Mouse (Mus musculus): ENCODE data around the gene Zc2hc1c. TPM values are rescaled to one million over a fixed set of nuclear protein-coding genes. Genes with fewer than 3 reads are reported as not detected.
A peak's percentile ranks its signal among the peaks of the same experiment; 100 is the strongest.

Gene Zc2hc1c
- 1 to 10 TPM in 1 of 2 experiments, under 1 TPM in 1; 0.88 to 1.2 TPM for total RNA-seq (2021)
- long read RNA-seq, experiment 1, full-length matches to known transcripts: 5 of 5 reads
- long read RNA-seq, experiment 1, partial matches to known transcripts: 0 of 5 reads
- long read RNA-seq, experiment 1, other reads (novel, unspliced or antisense): 0 of 5 reads
- long read RNA-seq, experiment 2, full-length matches to known transcripts: 1 of 1 reads
- long read RNA-seq, experiment 2, partial matches to known transcripts: 0 of 1 reads
- long read RNA-seq, experiment 2, other reads (novel, unspliced or antisense): 0 of 1 reads

GRCm38 (mm10) chr12:85288486-85289156, at the start of gene Zc2hc1c:
TSS of gene Zc2hc1c (plus strand) at chr12:85288591.
- peak; percentile 53 to 70 for DNase-seq (ENCODE audit: low spot score in 2 of 2)

GRCm38 (mm10) chr12:85252083-85252482, 36.3 kb upstream of the Zc2hc1c start:
- no peak for DNase-seq (ENCODE audit: low spot score in 2 of 2)

DNA sequence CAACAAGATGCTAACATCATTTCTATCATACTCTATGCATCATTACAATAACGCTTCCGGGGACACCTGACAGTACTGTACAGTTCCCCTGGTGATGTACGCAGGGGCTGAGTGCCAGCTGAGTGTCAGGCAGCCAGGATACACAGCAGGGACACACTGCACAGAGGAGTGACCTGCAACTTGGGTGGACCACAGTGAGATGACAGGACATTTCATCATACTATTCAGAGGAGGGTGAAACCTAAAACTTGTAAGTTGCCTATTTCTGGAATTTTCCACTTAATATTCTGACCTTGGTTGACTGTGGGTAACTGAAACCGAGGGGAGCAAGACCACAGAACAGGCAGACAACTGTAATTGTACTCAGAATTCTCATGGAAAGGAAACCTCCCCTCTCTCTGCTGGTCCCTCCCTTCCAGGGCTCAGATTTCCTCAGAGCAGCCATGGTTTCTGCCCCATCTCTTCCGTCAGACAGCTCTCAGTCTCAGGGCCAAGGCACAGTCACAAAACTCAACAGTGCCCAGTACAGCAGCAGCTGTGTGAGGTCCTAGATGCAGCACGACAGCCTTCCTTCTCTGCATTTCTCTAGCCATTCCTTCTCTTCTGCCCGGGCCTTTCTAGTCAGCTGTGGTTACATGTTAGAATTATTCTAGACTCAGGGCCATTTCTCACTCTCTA, 32.2 kb upstream of the Zc2hc1c start:
- no peak for DNase-seq (ENCODE audit: low spot score in 2 of 2)

GRCm38 (mm10) chr12:85257008-85257639, 31.3 kb upstream of the Zc2hc1c start:
- DNase-seq (ENCODE audit: low spot score in 2 of 2): no peak

DNA sequence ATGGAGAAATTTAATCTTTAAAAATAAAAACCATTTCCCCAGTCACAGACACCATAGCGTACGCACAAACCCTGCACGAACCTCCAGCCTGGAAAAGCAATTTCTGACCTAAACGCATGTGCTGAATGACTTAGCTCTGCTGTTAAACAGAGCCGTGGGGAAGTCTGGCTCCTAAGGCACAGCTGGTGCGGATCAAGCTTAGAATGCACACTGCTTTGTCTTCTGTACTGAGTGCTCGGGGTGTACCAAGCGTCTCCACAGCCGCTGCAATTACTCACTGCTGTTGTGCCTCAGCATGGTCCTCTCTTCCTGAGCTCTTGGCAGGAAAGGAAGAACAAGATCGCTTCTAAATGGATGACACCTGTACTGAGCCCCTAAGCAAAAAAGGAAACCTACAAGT, 25.9 kb upstream of the Zc2hc1c start:
- DNase-seq (ENCODE audit: low spot score in 2 of 2): no peak

GRCm38 (mm10) chr12:85263190-85263589, 25.2 kb upstream of the Zc2hc1c start:
- DNase-seq (ENCODE audit: low spot score in 2 of 2): no peak

- no peak for DNase-seq (ENCODE audit: low spot score in 2 of 2)
Observed at GRCm38 (mm10) chr12:85264531-85264930, 23.9 kb upstream of the Zc2hc1c start.

DNA sequence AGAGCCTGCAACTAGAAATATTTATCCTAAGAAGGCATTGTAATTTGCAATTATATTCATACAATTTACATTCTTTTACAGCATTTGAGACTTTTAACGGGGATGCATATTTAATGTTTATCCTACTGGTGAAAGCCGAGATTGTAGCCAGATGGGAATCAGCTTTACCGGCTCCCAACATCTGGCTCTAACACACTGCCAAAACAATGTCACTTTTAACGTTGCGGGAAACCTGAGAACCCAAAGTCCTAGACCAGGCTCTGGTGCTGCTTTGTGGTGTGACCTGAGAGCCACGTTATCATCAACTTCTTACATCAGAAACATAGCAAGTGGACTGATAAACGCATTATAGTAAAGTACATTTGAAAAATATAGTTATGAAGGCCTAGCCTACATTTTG, 23.5 kb upstream of the Zc2hc1c start:
- DNase-seq (ENCODE audit: low spot score in 2 of 2): no peak

DNA sequence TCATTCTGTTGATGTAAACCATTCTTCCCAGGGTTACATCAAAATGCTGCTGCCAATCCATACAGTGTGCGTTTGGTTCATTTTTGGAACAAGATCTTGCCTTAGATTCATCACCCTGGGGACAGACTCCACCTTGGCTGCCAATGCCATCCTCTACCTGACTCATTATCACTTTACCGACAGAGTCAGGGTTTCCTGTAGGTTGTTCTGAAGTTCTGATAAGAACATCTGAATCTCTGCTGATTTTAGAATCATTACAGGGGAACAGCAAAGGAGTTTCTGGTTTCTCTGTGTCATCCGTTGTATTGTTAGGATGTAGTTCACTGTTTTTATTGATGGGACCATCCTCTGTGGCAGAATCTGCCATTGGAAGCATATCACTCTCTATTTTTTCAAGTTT, 22.1 kb upstream of the Zc2hc1c start:
- no peak for DNase-seq (ENCODE audit: low spot score in 2 of 2)

GRCm38 (mm10) chr12:85269821-85270220, 18.6 kb upstream of the Zc2hc1c start:
- no peak for DNase-seq (ENCODE audit: low spot score in 2 of 2)

DNA sequence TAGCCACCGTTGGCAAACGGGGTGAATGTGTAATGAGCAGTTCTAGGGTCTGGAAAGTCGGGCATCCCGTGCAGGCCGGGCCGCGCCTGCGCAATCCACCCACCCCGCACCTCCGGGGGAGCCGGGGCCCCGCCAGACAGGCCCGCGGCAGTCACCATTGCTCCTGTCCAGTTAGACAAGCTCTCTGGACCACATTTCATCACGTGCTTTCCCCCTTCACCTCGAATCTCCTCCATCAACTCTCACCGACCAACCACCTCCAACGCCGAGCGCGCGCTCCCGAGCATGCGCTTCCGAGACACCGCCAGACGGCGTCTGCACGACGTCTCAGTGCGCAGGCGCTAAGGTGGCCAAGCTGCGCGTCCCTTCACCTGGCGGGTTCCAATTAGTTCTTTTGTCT, 18.1 kb upstream of the Zc2hc1c start, which contains the start of gene Mlh3:
Gene Mlh3, minus strand, starts transcription at position 281 of the 400 bp plus-strand sequence.
- peak; percentile 79 to 86 for DNase-seq (ENCODE audit: low spot score in 2 of 2)

GRCm38 (mm10) chr12:85271132-85271842, 17.1 kb upstream of the Zc2hc1c start:
- no peak for DNase-seq (ENCODE audit: low spot score in 2 of 2)

DNA sequence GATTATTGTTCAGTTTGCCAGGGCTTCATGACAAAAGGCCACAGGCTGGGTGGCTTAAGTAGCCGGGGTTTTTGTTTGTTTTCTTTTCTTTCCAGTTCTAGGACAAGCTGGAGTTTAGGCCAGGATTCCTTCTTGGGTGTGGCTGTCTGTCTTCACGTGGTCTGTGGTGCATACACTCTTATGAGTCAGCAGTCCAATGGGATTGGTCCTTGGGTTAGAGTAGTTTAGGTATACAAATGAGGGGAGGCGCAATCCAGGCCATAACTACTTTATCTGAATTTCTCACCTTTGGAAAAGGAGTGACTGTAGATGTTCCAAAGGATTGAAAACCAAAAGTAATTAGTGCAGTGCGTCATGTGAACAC, 16.6 kb upstream of the Zc2hc1c start:
- no peak for DNase-seq (ENCODE audit: low spot score in 2 of 2)

GRCm38 (mm10) chr12:85273508-85273907, 14.9 kb upstream of the Zc2hc1c start:
- no peak for DNase-seq (ENCODE audit: low spot score in 2 of 2)

DNA sequence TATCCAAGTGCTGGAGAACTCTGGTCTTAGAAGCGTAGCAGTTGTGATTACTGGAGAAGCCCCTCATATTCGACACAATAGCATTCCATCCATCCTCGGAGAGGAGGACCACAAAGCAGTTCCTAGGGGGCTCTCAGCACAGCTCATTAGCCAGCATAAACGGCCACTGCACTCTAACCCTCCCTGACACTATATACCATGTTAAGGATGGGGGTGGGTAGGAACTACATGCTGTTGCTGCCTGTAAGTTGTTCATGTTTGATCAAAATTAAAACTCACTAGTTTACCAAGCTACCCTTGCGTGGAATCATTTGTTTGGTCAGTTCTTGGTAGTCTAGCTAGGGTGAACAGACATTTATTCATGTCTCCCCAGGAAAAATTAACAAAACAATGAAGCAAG, 12.1 kb upstream of the Zc2hc1c start:
- no peak for DNase-seq (ENCODE audit: low spot score in 2 of 2)

GRCm38 (mm10) chr12:85278919-85279318, 9.5 kb upstream of the Zc2hc1c start:
- DNase-seq (ENCODE audit: low spot score in 2 of 2): no peak

DNA sequence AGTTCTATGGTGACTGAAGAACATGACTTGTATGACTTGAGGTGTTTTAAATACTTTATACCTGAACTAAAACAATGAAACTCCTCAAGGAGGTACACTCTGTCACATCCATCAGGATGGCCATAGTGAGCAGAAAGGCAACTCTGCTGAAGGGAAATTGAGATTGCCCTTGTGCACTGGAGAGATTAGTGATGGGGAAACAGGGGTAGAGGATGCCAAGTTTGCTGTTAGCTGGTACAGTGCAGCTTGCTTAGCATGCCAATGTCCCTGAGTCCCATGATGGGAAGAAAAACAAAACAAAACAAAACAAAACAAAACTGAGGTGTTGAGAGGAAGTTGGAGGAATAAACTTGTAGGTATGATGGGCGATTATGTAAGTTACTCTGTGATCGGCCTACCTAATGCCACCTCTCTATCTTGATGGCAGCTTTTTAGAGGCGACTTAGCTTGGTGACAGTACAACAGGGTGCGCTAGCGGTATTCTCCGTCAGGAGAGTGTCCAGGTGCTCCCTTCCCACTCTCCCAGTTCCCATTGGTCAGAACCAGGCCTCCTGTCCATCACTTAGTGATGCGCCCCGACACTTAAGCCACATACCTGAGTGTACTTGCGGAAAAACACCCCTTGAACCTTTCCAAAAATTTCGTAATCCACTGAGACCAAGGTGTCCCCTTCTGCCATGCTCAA, 8.9 kb upstream of the Zc2hc1c start:
- no peak for DNase-seq (ENCODE audit: low spot score in 2 of 2)

DNA sequence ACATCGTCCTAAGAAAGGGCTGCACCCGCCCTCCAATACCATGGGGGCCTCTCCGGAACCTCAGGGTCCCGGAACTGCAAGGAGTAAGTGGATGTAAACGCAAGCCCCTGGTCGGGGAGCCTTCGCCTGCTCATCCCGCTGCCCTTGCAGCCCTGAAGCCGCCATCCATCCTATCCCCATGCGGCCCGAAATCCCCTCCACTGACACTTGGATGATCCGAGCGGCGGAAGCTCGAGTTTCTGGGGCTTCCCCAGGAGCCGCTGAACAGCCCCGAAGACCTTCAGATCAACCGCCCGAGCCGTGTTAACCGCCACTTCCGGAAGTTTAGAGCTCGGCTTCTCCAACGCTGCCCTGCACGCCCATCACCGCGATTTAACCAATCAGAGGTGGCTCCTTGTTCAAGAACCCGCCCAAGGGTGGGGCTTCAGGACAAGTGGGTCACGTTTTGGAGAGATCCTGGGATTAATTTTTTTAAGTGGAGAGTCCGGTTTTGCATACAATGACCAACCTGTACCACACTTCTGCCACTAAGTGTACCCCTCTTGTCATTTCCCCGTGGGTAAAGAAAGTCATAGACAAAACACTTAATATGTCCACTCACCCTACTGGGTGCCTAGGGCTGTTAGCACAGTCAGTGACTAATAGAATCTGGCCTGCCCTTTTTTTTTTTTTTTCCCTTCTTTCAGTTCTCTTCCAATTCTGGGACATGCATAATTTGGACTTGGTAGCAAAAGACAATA, 8.1 kb upstream of the Zc2hc1c start:
- peak; percentile 97 to 98 for DNase-seq (ENCODE audit: low spot score in 2 of 2)

- DNase-seq (ENCODE audit: low spot score in 2 of 2): peak in 1 of 2 experiments; percentile 44
Observed at GRCm38 (mm10) chr12:85280845-85281651, 7.3 kb upstream of the Zc2hc1c start.

All from layer of hippocampus, postnatal 14 days (tissue).